Mouse (Mus musculus) thymus, postnatal 36 days (tissue): ENCODE results near the gene Tedc2.
A peak's percentile ranks its signal among the peaks of the same experiment; 100 is the strongest.

Experiments used
- DNase-seq, 2 experiments: peaks; one replicate each; pipeline ENCODE4 v3.0.0; 2022; ENCODE audit warnings: mixed read lengths in 2 of 2

The Tedc2 gene

GRCm38 (mm10) chr17:24192848-24193247, 27.8 kb downstream of the Tedc2 start:
- DNase-seq, result no peak

DNA sequence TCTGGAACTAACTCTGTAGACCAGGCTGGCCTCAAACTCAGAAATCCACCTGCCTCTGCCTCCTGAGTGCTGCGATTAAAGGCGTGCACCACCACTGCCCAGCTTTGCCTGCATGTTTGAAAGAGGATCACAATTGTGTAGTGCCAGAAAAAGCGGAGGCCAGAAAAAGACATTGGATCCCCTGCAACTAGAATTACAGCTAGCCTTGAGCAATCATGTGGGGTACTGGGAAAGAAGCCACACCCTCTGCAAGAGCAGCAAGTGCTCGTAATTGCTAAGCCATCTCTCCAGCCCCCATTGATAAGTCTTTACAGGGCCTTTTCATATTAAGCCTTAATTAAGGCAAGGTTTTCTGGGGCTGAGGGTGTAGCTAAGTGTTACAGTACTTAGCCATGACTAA, 29.2 kb downstream of the Tedc2 start:
- DNase-seq, result no peak

DNA sequence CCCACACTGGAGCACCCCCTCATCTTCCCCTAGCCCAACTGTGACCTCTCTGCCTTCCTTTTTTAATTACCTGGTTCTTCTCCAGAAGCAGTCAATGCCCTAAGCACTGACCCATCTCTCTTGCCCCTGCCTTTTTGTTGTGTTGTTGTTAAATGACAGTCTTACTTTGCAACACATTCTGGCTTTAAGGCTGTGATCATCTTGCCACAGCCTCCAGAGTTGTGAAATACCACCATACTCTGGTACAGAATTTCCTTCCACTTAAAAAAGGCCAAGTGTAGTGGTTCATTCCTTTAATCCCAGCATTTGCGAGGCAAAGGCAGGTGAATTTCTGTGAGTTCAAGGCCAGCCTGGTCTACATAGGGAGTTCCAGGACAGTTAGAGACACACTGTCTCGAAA, 29.7 kb downstream of the Tedc2 start:
- DNase-seq, result no peak

GRCm38 (mm10) chr17:24174259-24174658, 46.4 kb downstream of the Tedc2 start:
- no peak for DNase-seq

DNA sequence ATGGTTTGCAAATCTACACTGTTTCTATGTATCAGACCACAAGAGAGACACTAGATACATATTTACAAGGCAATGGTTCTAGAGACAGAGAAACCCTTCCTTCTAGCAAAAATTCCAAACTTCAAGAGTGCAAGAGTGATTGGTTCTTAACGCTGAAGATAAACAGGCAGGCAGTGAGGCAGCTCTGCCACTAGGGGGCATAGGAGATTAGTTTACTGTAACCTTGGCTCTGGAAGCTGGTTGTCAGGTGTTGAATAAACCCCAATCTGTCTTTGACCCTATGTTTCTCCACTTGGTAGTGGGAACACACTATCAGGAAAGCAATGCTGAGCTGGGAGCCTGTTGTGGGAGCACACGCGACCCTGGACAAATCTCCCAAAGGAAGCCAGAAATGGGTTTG, 47.2 kb downstream of the Tedc2 start:
- peak; percentile 56 to 57 for DNase-seq

DNA sequence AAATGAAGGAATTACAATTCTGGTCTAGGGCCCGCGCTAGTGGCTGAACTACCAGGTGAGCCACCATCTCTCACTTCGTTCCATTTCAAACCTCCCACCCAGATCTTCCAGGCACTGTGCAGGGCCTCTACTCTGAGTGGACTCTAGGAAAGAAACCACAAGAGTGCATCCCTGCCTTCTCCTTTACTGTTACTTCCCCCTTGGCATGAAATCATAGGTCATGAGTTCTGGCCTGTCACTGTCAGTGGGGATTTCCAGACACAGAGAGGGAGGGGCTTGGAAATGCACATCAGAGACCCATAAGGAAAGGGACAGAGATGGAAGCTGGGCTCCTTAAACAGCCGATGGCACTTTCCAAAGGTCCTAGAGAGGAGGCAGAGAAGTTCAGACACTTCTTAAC, 48.9 kb downstream of the Tedc2 start:
- no peak for DNase-seq

GRCm38 (mm10) chr17:24170729-24171128, 49.9 kb downstream of the Tedc2 start:
- DNase-seq, result no peak

GRCm38 (mm10) chr17:24170125-24170524, 50.5 kb downstream of the Tedc2 start:
- DNase-seq, result no peak

DNA sequence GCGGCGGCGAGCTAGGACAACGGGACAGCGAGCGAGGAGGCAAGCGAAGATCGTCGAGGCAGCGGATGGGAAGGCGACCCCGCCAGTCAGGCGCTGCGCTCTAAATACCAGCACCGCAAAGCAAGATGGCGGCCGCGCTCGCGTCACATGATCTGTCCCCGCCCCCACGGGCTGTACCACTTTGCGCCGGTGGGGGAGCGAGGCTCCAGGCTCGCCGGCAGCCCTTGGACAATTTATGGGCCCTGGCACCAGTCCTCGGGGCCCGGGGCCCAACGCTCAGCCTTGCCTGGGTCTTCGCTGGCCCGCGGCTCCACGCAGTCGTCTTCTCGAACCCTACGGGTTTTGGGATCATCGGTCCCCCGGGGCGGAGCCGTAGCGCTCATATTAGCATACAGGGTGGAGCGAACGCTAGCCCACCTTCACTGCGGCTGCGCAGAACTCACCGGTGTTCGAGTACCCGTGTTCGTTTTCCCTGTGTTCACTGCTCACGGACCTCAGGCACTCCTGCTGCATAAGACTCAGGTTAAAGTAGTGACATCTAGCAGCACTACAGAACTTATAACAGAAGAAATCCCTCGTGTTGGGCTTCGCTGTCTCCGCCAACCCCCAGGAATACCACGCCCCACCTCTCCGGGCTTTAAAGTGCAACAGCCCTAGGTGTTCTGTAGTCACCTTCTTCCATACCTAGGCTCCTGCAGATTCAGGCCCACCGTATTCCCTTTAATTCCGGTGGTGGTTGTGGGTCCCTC, 51.2 kb downstream of the Tedc2 start, which contains the start of gene Atp6v0c:
Gene Atp6v0c, minus strand, starts transcription at position 386 of the 749 bp plus-strand sequence.
- DNase-seq, result peak; percentile 94

DNA sequence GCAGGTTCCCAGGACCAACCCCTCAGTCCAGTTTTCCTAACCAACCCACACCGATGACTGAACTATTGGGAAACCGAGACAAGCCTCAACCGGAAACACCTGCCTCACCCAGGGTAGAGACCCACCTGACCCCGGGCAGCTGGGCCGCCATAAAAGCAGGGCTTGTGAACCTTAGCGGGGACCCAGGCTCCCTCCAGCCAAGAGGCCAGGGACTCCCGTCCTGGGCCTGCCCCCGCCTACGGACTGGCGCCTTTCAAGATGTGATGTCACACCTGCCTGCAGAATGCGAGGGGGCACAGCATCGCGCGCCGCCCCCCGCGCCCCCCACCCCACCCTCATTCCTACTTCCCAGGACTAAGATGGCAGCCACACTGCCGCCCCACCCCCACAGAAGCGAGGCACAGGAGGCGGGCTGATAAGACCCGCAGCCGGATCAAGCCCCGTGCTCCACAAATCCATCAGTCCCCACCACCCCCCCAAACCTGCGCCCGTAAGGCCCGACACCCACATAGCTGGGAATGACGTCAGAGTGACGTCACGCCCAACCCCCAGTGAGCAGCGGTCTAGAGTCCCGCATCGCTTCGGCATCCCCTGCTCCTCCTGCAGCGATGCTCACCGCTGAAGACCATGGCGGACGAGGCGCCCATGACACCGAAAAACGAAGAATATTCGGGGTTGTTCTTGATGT, 51.9 kb downstream of the Tedc2 start:
- peak; percentile 68 to 77 for DNase-seq

GRCm38 (mm10) chr17:24167891-24168505, 52.7 kb downstream of the Tedc2 start:
- peak in 1 of 2 experiments; percentile 7 for DNase-seq

DNA sequence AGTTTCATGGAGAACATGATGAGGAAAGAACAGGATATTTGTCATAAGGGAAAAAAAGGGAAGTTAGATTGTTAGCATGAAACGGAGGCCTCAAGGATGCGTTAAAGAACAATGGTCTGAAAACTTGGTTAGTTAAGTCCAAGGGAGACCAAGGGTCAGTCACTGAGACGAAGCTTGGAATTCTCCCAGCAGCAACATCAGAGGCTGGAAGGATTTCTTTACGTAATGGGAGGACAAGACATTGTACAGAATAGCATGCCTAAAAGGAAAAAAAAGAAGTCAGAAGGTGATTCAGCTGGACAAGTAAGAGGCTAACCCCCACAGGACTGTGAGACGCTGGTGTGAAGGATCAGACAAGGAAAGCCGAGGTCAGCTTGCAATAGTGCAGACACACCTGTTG, 53.5 kb downstream of the Tedc2 start:
- DNase-seq, result no peak
